Mouse (Mus musculus) bone marrow macrophage, adult 2 months (primary cell): Measurements from ENCODE around the gene Ccdc184. TPM values are rescaled to one million over a fixed set of nuclear protein-coding genes. Genes with fewer than 3 reads are reported as not detected.

Experiments used
- H3K27ac ChIP-seq: 2 replicates; pipeline ENCODE4 v1.5.1; 2012; ENCODE audit warnings: low read depth, low read length; ENCODE audit not compliant: insufficient read depth
- H3K4me1 ChIP-seq: 2 replicates; pipeline ENCODE4 v1.6.1; 2012; ENCODE audit warnings: low read length; ENCODE audit not compliant: control insufficient read depth, insufficient read depth
- H3K4me3 ChIP-seq: 2 replicates; pipeline ENCODE4 v1.5.1; 2012; ENCODE audit warnings: mild to moderate bottlenecking, low read length, moderate library complexity; ENCODE audit not compliant: insufficient read depth
- CTCF ChIP-seq: IDR thresholded peaks from 2 replicates; pipeline ENCODE4 v1.5.1; 2012; ENCODE audit warnings: low read depth, mild to moderate bottlenecking, low read length, moderate library complexity
- POLR2A ChIP-seq: IDR thresholded peaks from 2 replicates; pipeline ENCODE4 v1.6.1; 2012; ENCODE audit warnings: mild to moderate bottlenecking, low read depth, low read length, borderline replicate concordance
- polyA plus RNA-seq: library from polyadenylated mRNA; stranded (reverse); fragments of >200 nt; gene quantifications from 2 replicates; pipeline ENCODE4 v1.2.4, GENCODE M21; 2012; ENCODE audit not compliant: missing spikeins, insufficient read depth, insufficient read length

Gene Ccdc184
- polyA plus RNA-seq, 1 experiment = not detected

DNA sequence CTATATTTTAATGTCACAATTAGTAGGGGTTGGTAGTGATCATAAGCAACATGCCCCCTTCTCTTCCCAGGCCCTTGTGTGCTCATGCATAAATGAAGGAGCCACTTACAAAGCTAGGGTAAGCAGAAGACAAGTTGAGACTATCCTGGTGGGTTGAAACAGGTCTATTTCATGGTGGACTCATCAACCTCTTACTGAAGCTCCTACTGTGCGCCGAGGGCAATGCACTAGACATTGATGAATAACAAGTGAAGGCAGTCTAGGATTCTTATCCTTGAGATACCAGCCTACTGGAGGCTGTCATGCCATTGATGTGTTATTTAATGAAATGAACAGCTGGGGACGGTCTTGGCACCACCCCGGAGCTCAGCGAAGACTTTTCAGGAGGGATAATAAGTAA, 11.7 kb upstream of the Ccdc184 start:
- Histone ChIP-seq H3K27ac (no peak overlapping the region), H3K4me3 (no peak overlapping the region), H3K4me1 (peaks cover 10% of the 10 kb centered on the region)
- TF ChIP-seq POLR2A = no peak
- no peak for TF ChIP-seq CTCF

DNA sequence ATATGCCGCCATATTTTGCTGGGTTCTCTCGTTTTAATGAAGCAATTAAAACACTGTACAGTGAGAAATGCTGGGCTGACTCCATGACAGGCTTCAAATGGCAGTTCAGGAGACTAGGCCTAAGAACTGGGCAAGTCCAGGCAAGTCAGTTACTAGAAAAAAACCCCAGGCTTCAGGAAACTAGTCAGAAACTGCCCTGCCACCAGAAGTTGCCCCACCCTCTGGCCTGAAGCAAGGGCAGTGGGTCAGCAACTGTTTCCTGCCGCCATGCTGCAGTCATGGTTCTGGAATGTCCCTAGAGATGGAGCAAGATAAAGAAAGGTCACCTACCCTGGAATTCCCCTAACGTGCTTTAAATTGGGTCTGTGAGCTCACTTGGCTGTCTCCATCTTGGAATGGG, 11.0 kb upstream of the Ccdc184 start:
- Histone ChIP-seq H3K4me1 (peaks cover 10% of the 10 kb centered on the region), H3K27ac (no peak overlapping the region), H3K4me3 (no peak overlapping the region)
- TF ChIP-seq POLR2A = no peak
- TF ChIP-seq CTCF = no peak

DNA sequence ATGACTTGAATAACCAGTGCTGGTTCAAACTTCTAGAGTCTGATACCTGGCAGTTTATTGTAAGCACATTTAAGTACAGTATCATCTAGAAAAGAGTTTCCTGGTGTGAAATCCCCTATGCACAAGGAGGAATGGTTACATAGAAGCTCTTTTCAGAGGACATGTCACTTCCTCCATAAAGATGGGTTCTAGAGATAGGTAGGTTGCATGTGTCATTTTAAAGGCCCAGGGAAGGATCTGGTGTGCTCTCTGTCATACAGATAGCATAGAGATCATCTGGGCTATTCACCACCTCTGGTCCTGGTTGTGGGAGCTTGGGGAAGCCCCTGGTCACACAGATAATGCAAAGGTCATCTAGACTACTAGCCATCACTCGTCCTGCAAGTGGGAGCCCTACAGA, 9.7 kb upstream of the Ccdc184 start:
- H3K4me3 ChIP-seq = no peak overlapping the region
- no peak for TF ChIP-seq CTCF

DNA sequence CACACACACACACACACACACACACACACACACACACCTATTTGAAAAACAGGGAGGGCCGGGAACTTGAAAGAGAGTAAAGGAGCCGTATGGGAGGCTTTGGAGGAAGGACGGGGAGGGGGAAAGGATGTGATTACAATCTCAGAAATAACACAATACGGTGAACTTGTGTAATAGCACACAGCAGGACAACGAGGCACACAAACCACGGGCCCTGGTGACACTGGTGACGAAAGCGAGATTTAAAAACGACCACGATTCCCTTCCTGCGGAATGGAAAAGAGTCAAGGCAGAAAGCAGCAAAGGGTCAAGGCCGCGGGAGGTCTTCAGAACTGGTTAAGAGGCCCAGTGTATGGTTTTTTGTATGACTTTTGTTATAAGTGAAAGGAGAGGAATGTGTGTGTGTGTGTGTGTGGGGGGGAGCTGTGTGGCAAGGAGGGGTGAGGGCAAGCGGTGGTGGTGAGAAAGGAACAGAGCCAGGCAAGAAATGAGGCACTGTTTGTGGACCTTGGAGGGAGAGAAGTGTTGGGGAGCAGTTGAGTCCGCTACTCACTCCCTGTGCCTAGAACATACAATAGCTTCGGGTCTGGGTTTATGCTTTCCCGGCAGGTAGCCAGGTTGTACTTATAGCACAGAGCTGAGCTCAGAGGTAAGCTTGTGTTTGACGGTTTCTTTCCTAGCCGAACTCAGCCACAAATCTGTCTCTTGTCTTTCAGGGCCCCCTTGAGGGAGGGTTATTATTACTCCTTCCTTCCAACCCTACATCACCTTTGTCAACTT, 5.7 kb upstream of the Ccdc184 start:
- TF ChIP-seq POLR2A (no peak), CTCF (no peak)
- Histone ChIP-seq H3K4me3 (no peak overlapping the region), H3K4me1 (no peaks in the 10 kb centered on the region), H3K27ac (no peak overlapping the region)

More for the DNA sequence above, 9.7 kb upstream of the Ccdc184 start:
- Histone ChIP-seq H3K4me1 (peaks cover 10% of the 10 kb centered on the region), H3K27ac (no peak overlapping the region)

DNA sequence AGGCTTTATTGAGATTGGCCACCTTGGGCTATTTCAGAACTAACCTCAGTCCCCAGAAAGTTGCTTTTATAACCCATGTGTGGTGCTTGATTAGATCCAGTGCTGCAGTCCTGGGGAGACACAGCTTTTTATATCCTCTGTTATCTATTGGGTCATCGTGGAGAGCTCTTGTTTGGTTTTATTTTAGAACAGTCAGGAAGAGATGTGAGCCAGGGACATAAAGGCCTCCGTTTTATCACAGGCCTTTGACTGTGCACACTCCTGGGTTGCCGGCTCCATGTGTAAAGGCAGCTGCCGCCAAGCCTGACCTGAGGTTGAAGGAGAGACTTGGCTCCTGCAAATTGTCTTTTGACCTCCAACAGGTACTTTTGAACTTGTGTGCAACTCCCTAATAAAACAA, 4.4 kb upstream of the Ccdc184 start:
- H3K27ac ChIP-seq = no peak overlapping the region
- H3K4me3 ChIP-seq = no peak overlapping the region
- TF ChIP-seq CTCF (no peak), POLR2A (no peak)
- H3K4me1 ChIP-seq = no peaks in the 10 kb centered on the region

DNA sequence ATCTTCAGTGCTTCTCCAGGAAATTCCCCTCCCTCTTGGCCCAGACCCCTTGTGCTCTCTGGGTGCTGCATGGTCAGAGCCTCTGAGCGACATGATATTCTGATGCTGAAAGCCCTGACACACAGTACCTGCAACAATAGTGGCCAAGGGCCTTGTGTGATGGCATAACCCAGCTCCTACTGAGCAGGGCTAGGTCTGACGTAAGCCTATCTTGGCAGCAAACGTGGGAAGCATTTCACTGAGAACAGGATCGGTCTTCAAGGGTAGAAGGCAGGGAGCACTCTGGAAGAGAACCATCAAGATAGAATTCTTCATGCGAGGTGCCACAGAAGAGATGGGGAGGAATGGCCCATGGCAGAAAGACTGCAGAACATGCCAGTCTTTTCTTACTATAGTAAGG, 1.4 kb upstream of the Ccdc184 start, which contains the start of gene Asb8:
Gene Asb8 (minus strand): TSS at position 101 of the 400 bp plus-strand sequence.
- Histone ChIP-seq H3K4me1 (no peaks in the 10 kb centered on the region), H3K4me3 (no peak within 1 kb of the TSS), H3K27ac (no peak within 1 kb of the TSS)
- TF ChIP-seq CTCF = no peak
- no peak for TF ChIP-seq POLR2A

DNA sequence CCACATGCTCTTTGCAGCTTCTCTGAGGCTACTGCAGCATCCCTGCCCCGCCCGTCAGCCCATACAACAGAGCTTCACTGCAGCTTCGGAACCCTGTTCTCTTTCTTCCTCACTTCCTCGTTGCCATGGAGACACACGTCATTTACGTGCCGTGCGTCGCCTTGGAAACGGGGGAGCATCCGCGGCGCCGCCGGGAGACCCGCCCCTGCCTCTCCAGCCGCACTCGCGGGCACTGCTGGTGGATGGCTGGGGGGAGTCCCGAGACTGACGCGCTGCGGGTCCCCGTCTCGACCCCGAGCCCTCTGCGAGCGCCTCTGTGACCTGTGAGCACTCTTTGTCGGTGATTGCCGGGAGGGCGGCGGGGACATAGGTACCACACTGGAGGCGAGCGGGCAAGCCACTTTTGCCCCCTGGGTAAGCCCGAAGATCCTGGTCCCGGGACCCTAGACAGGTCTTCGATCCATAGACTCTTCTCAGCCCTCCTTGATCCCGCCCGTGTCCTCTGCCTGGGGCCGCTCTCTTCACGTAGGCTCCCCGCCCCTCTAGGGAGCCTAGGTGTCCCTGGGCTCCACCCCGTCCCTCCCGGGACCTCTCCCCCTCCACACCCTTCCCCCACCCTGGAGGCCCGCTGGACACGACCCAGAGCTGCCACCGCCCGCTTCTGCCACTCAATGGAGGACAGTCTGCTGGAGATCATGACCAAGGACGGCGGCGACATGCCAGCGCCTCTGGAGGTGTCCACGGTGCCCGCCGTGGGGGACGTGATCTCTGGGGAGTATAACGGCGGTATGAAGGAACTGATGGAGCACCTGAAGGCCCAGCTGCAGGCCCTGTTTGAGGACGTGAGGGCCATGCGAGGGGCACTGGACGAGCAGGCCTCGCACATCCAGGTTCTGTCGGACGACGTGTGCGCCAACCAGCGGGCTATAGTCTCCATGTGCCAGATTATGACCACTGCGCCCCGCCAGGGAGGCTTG, 975 bp downstream of the Ccdc184 start:
- no peak for TF ChIP-seq CTCF
- TF ChIP-seq POLR2A = no peak
- H3K4me3 ChIP-seq = no peak overlapping the region
- no peaks in the 10 kb centered on the region for H3K4me1 ChIP-seq
- no peak overlapping the region for H3K27ac ChIP-seq

DNA sequence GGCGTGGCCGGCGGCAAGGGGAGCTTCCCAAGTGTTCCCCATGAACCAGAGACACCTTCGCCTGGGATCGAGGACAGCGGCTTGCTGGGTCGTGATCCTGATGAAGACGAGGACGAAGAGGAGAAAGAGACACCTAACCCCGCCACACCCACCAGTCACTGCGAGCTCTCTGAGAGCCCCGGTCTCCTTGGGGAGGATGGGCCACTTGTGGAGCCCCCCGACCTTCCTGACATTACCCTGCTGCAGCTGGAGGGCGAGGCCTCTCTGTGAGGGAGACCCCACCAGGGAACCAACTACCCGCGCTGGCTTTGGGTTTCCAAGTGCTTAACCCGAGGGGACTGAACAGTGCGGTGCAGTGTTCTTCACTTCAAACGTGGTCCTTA, 1.7 kb downstream of the Ccdc184 start:
- no peak overlapping the region for H3K4me3 ChIP-seq
- H3K27ac ChIP-seq = no peak overlapping the region
- H3K4me1 ChIP-seq = no peaks in the 10 kb centered on the region
- no peak for TF ChIP-seq CTCF
- no peak for TF ChIP-seq POLR2A

DNA sequence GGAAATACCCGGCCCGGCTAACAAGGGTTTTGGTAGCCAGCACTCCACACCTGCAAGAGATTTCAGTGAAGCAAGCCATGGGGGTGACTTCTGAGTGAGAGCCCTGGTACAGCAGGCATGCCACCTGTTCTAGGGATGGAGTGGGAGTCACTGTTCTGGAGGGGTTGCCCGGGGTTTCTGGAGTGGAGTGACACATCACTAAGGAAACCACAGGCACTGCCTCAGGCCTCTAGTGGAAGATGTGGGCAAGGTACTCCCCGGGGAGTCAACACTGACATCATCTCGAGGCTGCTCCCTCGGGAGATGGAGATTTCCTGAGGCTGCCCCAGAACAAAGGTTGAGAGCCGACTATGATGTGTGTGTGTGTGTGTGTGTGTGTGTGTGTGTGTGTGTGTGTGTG, 3.4 kb downstream of the Ccdc184 start:
- no peaks in the 10 kb centered on the region for H3K4me1 ChIP-seq
- TF ChIP-seq CTCF (no peak), POLR2A (no peak)
- no peak overlapping the region for H3K27ac ChIP-seq
- H3K4me3 ChIP-seq = no peak overlapping the region

DNA sequence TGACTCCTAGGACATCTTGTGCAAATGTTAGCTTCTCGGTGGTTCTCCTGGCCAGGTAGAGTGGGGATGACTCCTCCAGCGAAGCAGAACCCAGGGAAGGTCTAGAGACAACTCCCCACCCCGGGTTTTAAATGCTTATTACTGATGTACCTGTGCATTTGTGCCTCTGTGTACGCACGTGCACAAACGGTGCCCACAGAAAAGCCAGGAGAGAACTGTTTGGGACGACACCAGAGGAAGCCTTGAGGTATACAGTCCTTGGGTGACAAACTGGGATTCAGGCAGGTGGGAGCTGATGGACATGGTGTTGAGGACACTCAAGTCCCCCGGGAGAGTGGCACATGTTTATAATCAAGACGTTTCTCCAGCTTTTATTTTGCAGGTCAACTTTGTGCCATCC, 4.0 kb downstream of the Ccdc184 start:
- TF ChIP-seq CTCF = no peak
- no peak for TF ChIP-seq POLR2A
- H3K27ac ChIP-seq = no peak overlapping the region
- H3K4me3 ChIP-seq = no peak overlapping the region
- H3K4me1 ChIP-seq = no peaks in the 10 kb centered on the region
